Mouse (Mus musculus) heart, adult 2 months (tissue): ENCODE data around the gene Ccr1l1.

ENCODE experiments used
- CTCF ChIP-seq: fragments of 200-600 bp; IDR thresholded peaks from 2 replicates; pipeline ENCODE4 v1.8.1; 2022; ENCODE audit warnings: antibody characterized with exemption, mild to moderate bottlenecking, moderate library complexity
- EP300 ChIP-seq: fragments of 200-500 bp; IDR thresholded peaks from 2 replicates; pipeline ENCODE4 v1.6.1; 2011; ENCODE audit warnings: low read depth, low read length, control low read depth; ENCODE audit not compliant: insufficient read depth
- POLR2A ChIP-seq: fragments of 200-500 bp; IDR thresholded peaks from 2 replicates; pipeline ENCODE4 v1.6.1; 2011; ENCODE audit warnings: mild to moderate bottlenecking, low read depth, low read length, control low read depth; ENCODE audit not compliant: insufficient read depth

DNA sequence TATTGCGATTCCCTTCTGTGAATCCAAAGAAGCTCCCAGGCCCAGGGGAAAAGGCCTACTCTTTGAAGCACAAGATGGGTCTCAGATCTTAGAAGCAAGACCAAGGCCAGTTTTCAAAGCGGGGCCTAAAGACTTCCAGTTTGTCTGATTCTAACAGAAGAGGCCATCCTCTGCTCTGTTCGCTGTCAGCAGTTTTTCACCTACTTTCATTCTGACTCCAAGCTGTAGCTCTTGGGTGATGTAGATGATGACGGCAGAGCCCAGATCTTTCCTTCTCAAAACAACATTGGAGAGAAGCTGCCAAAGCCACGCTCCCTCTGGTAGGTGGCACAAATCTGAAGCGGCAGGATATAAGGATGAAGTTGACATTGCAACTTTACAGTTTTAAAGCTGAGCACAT is 42.9 kb downstream of the Ccr1l1 start:
- TF ChIP-seq CTCF (no peak), POLR2A (no peak), EP300 (no peak)
